Mouse (Mus musculus): ENCODE results near the gene Eif4e1b.
"Not testable (repeated sequence)": the region's sequence is repeated elsewhere in the genome, so short reads cannot be mapped to it uniquely, and the experiment has no call there.

Eif4e1b gene

GRCm38 (mm10) chr13:54759496-54759895 is 24.3 kb upstream of the Eif4e1b start:
- no peak for DNase-seq (ENCODE audit: low read depth, low spot score)

GRCm38 (mm10) chr13:54760164-54760795 is 23.5 kb upstream of the Eif4e1b start:
- DNase-seq (ENCODE audit: low read depth, low spot score): peak; percentile 80

GRCm38 (mm10) chr13:54760906-54761305 is 22.9 kb upstream of the Eif4e1b start:
- DNase-seq (ENCODE audit: low read depth, low spot score): no peak

- DNase-seq (ENCODE audit: low read depth, low spot score): no peak
Measured at GRCm38 (mm10) chr13:54765281-54766191, 18.3 kb upstream of the Eif4e1b start.

- DNase-seq (ENCODE audit: low read depth, low spot score): peak; percentile 72
Measured at GRCm38 (mm10) chr13:54766192-54766768, 17.5 kb upstream of the Eif4e1b start, which contains the start of gene Sncb. Sncb (minus strand) TSS chr13:54766595.

- no peak for DNase-seq (ENCODE audit: low read depth, low spot score)
Measured at GRCm38 (mm10) chr13:54767012-54767411, 16.8 kb upstream of the Eif4e1b start.

- DNase-seq (ENCODE audit: low read depth, low spot score): no peak
Measured at GRCm38 (mm10) chr13:54780592-54780991, 3.2 kb upstream of the Eif4e1b start.

- no peak for DNase-seq (ENCODE audit: low read depth, low spot score)
Measured at GRCm38 (mm10) chr13:54781086-54781485, 2.7 kb upstream of the Eif4e1b start.

- DNase-seq (ENCODE audit: low read depth, low spot score): no peak
Measured at GRCm38 (mm10) chr13:54783235-54783634, 563 bp upstream of the Eif4e1b start.

- DNase-seq (ENCODE audit: low read depth, low spot score): not testable (repeated sequence)
Measured at GRCm38 (mm10) chr13:54787591-54787990, 3.8 kb downstream of the Eif4e1b start.

- peak; percentile 92 for DNase-seq (ENCODE audit: low read depth, low spot score)
Measured at GRCm38 (mm10) chr13:54788740-54789560, 5.2 kb downstream of the Eif4e1b start, which contains the start of gene Tspan17. Tspan17 (plus strand) TSS chr13:54789377.

GRCm38 (mm10) chr13:54789561-54790397 is 6.0 kb downstream of the Eif4e1b start:
- DNase-seq (ENCODE audit: low read depth, low spot score): no peak

- DNase-seq (ENCODE audit: low read depth, low spot score): no peak
Measured at GRCm38 (mm10) chr13:54792259-54793230, 8.7 kb downstream of the Eif4e1b start.

GRCm38 (mm10) chr13:54794002-54794577 is 10.3 kb downstream of the Eif4e1b start:
- no peak for DNase-seq (ENCODE audit: low read depth, low spot score)

- DNase-seq (ENCODE audit: low read depth, low spot score): no peak
Measured at GRCm38 (mm10) chr13:54794843-54795242, 11.0 kb downstream of the Eif4e1b start.

- DNase-seq (ENCODE audit: low read depth, low spot score): peak; percentile 36
Measured at GRCm38 (mm10) chr13:54797356-54797755, 13.6 kb downstream of the Eif4e1b start.

- no peak for DNase-seq (ENCODE audit: low read depth, low spot score)
Measured at GRCm38 (mm10) chr13:54797861-54798643, 14.3 kb downstream of the Eif4e1b start.

GRCm38 (mm10) chr13:54798740-54799139 is 14.9 kb downstream of the Eif4e1b start:
- DNase-seq (ENCODE audit: low read depth, low spot score): no peak
